Mouse (Mus musculus): ENCODE measurements around the gene Pla2g6.

The Pla2g6 gene

DNA sequence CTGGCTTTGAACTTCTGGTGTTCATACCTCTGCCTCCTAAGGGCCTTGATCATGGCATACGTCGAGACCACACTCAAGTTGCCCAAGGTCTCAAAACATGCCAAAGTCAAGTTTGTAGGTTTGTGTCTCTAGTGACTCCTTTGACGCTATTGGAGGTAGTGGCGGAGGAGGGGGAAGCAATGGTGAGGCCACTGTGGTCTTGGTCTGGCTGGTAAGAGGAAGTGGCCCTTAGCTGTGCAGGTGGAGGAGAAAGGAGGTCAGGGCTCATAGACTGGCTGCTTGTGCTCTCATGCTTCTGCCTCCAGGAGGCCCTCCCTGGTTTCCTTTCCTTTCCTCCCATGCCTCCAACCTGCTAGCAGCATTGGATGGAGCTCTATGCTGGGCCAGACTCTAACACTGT, 22.7 kb upstream of the Pla2g6 start:
- DNase-seq (ENCODE audit: low read depth), result no peak

DNA sequence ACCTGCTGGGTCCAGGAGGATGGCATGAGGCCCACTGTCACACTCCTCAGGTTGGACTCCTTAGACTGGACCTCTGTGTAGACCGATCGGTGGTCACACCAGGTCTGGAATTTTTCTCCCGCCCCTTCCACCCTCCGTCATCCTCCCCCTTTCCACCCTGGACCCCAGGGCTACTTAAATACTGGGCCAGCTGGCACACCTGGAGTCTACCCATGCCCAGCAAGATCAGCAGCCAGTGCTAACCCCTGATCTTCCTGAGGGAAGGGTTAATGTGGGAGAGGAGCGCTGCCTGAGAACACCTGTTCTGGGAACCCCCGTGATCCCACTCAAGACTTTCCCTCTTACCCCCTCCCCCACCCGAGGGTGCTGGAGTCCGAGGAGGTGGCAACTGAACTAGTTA, 20.5 kb upstream of the Pla2g6 start:
- DNase-seq (ENCODE audit: low read depth), result no peak

DNA sequence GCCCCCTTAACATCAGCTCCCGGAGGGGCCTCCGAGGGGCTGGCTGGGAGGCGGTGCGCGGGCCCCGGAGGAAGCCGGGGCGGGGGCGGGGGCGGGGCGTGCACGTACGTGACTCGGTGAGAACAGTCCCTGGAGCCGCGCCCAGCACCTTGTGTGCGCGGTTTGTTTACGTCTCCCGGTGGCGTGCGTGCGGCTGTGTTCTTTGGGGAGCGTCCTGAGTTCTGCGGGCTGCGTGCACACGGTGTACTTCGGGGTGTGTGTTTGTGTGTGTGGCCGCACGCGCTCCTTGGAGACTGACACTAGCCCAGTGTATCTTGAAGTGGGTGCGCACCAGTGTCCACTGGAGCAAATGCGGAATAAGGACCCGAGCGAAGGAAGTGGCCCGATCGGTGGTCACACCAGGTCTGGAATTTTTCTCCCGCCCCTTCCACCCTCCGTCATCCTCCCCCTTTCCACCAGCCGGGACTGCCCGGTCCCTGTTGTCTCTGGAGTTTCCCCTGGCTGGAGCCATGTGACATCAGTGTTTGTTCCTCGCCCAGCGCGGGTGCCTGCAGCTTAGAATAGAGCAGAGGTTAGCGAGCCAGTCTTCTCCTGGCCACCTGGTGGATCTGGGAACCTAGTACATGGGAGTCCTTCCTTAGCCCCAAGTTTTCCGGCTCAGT, 19.8 kb upstream of the Pla2g6 start:
- peak; percentile 91 for DNase-seq (ENCODE audit: low read depth)

DNA sequence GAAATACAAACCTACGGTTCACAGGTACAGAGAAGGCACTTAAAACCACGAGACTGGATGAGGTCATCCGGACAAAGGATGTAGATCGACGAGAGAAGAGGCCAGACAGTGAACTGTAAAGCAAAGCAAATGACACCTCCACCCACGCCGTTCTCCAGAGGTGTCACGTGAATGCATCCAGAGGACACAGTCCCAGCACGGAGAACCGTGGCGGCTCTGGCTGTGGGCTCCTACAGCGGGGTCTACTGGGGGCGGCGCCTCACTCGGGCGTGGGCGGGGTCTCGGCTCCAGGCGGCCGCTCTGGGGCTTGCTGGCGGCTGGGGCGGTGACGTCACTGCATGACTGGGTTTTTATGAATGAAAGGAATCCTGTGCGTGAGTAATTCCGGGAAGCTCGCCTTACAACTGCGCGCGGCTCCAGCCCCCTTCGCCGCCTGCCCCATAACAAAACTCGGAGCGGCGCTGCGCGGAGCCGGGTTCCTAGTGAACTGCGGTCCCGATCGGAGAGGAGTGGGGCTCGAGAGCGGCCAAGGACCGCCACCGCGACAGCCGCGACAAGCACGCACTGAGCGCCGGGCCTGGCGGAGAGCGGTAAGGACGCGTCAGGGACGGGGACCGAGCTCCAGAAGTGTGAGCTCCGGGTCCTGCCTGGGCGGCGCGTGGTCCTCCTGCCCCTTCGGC, 19.1 kb upstream of the Pla2g6 start:
- DNase-seq (ENCODE audit: low read depth), result peak; percentile 96

DNA sequence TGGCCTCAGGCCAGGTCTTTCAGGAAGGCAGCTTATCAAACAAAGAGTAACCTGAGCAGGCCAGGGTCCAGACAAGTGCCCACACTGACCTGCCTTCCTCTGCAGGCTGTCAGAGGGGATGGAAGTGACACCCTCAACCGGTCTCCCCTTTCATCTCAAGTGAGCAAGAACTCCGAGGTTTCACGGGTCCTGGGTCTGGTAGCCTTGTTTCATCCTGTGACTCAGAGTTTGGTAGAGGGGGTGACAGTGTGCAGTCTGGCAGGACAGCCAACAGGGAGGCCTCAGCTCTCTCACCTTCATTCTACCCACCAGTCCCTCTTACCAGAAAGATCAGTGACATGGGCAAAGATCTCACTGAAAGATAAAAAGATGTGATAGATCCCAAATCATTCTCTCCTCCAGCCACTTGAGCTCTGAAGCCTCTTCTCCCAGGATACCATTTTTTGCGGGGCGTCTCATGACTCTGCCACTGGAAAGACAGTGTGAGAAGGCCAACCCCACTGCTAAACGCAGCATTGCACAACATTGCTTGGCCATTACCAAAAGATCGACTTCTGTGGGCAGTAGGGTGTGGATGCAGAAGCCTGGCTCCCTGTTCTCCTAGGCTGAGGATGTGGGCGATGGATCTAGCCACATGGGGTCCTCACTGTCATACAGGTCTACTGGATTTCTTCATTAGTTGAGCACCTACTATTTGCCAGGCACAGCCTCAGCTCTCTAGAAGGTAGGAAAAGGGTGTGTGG, 18.0 kb upstream of the Pla2g6 start, which contains the start of gene Maff:
Gene Maff, plus strand, starts transcription at position 571 of the 743 bp plus-strand sequence.
- DNase-seq (ENCODE audit: low read depth), result peak; percentile 65

DNA sequence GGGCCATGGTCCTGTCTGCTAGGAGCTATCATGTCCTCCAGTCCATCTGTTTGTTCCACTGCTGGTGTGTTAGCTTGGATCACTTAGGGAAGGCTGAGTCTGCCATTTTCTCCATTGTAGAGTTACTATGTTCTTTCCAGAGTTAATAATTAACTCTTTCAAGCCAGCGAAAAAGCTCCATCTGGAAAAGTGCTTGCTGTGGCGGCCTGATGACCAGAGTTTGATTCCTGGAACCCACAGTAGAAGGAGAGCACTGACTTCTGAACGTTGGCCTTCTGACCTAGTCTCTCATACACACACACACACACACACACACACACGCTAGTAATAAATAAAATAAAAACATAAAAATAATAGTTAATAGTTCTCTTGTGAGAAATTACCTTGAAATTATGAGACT, 16.4 kb upstream of the Pla2g6 start:
- no peak for DNase-seq (ENCODE audit: low read depth)

DNA sequence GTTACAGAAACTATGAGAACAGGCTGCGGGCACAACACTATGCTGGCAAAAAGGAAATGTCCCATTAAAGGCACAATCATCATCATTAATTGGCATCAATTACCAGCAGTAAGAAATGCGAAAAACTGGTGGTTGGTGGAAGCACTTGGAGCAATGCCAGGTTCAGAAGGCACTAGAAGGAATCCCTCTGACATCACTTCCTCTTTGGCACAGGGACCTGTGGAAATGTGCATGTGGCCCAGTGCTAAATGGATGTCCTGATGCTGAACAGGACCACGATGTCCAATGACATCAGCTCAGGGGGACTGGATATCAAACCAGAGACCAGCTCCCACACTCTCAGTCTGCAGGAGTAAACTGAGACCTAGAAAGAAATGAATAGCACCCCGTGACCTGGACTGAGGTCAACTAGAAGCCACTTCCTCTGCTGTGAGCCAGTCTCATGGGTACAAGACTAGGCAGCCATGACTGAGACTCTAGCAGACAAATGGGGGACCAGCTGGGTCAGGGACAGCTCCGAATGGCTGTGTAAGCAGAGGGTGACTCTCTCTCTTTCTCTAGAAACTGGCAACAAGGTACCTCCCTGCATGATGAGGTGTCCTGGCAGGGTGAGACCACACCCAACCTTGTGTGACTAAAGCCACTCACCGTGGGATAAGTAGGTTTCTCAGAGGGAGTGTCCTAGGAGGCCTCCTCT, 14.6 kb upstream of the Pla2g6 start:
- no peak for DNase-seq (ENCODE audit: low read depth)

DNA sequence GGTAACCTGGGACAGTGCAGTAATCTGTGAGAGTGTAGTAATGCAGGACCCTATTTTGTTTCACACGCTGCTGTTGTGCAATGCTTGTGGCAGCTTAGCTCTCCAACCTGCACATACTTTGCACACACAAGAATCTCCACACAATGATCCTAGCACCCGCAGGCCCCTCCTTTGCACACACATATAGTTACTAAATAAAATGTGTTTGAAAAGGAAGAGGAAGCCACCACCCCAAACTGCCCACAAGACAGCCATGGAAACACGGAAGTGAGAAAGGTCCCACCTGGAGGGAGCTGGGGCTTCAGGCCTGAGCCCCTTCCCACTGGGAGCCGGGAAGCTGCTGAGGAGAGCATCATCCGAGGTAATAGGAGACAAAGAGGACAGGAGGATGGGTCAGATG, 10.8 kb upstream of the Pla2g6 start:
- DNase-seq (ENCODE audit: low read depth), result no peak

DNA sequence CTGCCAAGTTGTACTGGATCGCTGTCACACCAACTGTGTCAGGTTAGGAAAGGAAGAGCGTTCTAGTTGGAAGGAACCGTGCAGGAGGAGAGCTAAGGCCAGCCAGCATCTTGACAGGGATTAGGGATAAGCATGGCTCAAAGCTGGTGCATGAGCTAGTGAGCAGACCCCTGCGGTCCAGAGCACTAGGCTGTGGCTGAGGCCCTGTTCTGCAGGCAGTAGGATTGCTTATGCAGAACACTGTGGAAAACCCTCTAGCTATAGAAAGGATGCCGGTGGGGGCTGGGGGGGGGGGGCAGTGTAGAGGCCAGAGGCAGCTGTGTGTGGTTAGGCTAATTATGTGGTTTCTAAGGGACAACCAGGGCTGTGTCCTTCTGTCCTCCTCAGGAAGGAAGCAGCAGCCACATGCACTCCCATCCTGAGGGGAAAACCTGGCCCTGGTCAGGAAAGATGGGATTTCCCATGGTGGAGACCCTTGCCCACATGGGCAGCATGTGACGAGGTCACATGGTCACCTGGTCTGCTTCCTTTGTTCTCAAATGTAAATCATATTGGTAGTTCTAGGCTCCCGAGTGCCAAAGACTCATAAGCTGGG, 7.0 kb upstream of the Pla2g6 start:
- no peak for DNase-seq (ENCODE audit: low read depth)

DNA sequence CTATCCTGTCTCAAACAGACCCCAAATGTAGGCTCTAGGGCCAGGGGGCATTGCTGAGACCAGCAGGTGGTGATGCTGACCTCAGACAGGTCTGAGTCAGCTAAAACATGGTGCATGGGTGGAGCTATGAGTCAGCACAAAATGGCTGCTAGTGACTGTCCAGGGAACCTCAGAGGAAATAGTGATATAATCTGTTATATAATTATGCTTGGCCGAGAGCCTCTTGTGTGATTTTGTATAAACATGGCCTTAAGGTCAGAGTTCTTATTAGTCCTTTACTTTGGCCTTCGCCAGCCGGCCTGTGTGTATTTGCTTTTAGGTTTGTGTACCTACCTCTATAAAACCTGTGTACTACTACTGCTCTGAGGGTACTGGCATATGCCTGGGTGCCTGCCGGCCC, 5.2 kb upstream of the Pla2g6 start:
- peak; percentile 74 for DNase-seq (ENCODE audit: low read depth)

DNA sequence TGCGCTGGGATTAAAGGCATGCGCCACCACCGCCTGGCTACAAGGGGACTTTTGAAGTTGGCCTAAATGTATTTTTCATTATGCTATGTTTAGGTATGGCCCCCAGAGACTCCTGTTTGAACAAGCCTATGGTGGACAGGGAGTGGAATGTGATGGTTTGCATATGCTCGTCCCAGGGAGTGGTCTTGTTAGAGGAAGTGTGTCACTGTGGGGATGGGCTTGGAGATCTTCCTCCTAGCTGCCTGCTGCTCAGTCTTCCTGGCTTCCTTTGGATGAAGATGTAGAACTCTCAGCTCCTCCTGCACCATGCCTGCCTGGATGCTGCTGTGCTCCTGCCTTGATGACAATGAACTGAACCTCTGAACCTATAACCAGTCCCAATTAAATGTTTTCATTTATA, 2.3 kb upstream of the Pla2g6 start:
- no peak for DNase-seq (ENCODE audit: low read depth)

DNA sequence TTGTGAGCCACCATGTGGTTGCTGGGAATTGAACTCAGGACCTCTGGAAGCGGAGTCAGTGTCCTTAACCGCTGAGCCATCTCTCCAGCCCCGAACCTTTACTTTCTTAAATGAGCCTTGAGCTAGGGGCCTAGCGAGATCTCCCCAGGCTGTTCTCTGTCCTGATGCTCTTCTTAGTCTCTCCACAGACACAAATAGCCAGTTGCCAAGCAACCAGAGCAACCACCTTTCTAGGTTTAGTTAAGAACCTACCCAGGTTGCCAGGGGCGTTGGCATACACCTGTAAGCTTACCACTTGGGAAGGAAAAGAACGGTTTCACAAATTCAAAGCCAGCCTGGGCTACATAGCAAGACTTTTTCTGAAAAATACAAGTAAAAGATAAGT, 1.8 kb upstream of the Pla2g6 start:
- no peak for DNase-seq (ENCODE audit: low read depth)

DNA sequence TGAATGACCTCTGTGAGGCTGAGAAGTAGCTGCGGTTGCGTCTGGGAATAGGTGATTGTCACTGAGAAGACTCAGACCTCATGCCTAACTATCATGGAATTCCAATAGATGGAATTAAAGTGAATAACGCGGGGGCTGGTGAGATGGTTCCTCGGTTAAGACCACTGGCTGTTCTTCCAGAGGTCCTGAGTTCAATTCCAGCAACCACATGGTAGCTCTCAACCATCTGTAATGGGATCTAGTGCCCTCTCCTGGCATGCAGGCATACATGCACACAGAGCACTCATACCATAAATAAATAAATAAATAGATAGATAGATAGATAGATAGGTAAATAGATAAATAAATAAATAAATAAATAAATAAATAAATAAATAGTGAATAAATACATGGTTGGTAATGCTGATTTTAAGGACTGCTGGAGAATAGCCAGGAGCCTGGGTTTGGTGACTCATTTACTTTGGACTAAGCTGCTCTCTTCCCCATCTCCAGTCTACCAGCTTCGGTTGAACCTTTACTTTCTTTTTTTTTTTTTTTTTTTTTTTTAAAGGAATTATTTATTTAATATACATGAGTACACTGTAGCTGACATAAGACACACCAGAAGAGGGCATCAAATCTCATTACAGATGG, 1.3 kb upstream of the Pla2g6 start:
- DNase-seq (ENCODE audit: low read depth), result peak; percentile 38

DNA sequence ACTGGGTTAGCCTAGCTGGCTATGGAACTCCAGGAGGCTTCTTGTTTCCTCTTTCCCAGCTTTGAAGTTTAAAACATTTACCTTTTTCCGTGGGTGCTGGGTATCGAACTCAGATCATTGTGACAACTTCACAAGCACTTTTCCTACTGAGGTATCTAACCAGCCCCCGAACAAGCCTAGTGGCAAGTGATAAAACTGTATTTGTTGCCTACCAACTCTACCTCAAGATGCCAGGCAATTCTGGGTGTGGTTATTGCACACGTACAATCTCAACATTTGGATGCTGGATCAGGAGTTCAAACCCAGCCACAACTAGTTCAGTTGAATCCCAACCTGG, 717 bp upstream of the Pla2g6 start:
- DNase-seq (ENCODE audit: low read depth), result no peak

DNA sequence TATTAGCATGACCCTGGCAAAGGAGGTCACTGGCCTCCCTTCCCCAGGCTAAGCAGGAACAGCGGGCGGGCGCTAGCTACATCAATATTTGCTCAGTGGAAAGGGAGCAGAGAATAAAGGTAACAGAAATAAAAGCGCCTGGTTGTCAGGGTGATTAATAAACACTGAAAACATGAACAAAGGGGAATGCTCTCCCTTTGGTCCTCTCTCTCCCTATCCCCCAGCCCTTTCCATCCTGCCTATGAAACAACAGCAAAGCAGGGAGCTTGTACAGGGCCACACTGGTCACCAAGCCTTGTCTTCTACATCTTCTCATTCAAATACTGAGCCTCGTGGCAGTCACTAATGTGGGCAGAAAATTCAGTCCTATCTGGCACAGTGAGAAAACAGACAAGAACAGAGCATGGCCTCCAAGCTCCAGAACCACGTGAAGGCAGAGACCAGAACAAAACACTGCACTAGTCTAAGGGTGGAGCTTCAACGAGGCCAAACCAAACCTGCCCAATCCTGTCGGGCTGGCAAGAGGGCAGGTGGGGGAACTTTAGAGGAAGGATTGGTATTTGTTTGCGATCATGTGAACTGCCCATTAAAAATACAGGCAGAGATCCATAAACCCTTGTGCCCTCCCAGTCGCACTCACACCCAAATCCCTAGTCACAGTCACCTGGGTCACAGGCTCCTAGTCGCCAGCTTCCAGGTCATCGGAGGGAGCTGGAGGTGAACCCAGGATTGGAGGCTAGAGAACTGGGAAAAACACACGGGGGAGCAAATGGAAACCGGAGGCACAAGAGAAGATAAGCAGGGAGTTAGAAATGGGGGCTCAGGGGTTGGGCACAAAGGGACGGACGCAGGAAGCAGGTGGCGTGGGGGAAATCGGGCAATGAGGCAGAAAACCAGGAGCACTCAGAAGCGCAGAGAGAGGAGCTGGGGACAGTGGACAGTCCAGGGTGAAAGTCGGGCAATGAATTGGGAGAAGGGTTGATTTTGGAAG, 924 bp downstream of the Pla2g6 start:
- DNase-seq (ENCODE audit: low read depth), result peak; percentile 69

DNA sequence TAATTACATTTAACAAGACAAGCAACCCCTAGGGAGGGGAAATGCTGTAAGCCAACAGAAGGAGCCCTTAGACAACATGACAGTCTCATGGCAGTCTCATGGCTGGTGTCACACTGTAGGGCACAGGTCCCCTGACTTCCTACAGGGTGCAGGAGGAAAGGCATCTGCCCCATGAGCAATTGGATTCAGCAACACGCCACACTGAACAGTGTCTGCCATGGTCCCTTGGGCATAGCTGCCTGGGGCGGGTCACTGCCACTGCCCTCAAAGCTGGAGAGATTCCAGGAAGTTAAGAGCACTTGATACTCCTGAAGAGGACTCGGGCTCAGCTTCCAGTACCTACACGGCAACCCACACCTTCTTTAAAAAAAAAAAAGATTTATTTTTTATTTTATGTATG, 1.9 kb downstream of the Pla2g6 start:
- DNase-seq (ENCODE audit: low read depth), result no peak

DNA sequence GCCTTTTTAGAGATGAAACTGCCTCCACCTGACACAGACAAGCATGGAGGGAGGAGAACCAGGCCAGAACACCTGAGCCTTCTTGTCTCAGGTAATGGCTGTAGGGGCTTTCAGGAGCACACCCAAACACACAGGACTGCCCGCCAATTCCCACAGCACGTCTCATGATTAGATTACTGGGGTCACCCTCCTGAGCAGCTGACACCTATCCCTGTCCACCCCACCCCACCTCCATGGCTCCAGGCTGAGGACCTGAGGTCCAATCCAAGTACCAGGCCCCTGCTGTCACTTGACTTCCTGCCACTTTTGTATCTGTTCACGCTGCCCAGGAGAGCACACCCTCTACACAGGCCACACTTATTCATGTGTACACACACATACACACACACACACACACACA, 2.4 kb downstream of the Pla2g6 start:
- no peak for DNase-seq (ENCODE audit: low read depth)

DNA sequence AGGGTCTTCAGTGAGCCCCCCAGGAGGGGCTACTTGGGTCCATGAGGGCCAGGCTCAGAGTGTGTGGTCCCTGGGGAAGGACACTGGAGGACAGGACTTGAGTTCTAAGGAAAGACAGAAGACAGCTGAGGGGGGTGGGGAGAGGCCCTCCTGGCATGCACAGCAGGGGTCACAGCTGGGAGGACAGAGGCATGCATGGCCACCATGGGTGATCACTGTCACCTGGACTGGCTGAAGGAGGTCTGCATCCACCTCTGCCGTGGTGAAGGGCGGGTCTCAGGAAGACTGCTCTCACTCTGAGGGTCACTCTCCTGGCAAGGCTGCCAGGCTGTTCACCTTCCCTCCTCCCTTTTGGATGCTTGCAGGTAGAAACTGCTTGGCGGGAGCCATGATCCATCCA, 3.8 kb downstream of the Pla2g6 start:
- DNase-seq (ENCODE audit: low read depth), result no peak

DNA sequence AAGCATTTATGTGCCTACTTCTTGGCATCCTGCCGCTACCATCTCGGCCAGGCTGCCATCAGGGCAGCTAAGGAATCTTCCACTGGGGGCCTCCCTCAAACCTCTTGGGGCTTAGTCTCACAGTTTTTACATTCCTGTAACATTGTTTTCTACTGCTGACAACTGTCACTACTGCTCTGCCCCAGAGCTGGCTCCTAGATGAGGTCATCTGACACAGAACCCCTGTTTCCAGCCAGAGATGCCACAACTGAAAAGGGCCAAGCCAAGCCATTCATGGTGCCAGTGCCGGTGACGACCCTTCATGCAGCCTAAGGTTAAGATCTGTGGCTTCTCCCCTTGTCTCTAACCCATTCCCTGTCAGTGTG, 4.4 kb downstream of the Pla2g6 start:
- no peak for DNase-seq (ENCODE audit: low read depth)

DNA sequence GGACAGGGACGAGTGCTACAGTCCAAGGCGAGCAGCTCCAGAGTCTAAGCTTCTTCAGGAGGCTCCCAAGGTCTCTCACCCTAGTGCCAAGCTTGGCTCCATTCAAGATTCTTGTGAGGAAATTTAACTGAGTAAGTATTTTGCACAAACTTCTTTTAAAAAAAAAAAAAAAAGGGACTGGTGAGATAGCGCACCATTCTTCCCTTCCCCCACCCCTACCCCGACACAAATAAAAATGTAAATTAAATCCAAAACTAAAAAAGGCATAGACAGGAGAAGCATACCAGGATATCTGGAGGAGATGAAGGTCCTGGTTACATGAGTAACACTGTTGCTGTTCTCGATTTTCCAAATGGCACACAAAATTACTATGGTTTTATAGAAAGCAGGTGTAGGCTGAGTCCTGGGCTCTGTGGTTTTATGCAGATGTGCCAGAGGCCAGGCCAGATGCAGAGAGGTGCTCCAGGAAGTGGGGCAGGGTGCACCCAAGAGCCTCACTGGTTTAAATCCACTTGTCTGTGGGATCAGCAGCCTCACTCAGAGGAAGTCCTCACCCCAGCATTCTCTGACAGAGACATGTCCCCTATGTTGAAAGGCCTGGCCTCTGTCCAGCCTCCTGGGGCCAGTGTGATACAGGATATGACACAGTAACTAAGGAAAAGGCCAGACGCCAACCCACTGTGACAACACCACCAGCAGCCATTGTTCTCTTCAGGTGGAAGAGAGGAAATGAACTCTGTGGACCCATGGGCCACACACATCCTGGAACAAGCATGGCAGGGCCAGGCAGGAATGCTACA, 5.0 kb downstream of the Pla2g6 start:
- DNase-seq (ENCODE audit: low read depth), result peak; percentile 46
